Mouse (Mus musculus): Measurements from ENCODE around the gene Nbeal2. TPM values are rescaled to one million over a fixed set of nuclear protein-coding genes. Genes with fewer than 3 reads are reported as not detected.

Nbeal2 gene
- total RNA-seq, 2 experiments from 2014 or later: 7.2 to 8.1 TPM

DNA sequence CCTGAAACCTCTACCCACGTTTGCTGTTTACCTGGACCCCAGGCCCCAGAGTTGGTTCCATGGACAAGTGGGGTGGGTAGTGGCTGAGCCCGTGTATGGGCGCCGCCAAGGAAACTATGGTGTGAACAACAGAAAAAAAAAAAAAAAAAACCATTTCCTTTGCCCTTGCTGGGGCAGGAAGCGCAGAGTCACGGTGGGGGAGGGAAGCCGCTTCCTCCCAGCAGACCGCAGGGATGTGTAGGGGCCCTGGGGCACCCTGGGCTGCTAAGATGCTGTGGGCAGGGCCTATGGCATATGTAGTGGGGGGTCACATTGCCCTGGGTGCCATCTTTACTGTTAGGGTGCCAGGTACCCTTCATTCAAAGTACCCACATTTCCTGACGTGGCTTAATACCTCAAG, 8.7 kb downstream of the Nbeal2 start:
- DNase-seq: peak in 1 of 2 experiments; percentile 51

- DNase-seq: no peak
These were observed 9.7 kb downstream of the Nbeal2 start for GRCm38 (mm10) chr9:110644295-110644694.

DNA sequence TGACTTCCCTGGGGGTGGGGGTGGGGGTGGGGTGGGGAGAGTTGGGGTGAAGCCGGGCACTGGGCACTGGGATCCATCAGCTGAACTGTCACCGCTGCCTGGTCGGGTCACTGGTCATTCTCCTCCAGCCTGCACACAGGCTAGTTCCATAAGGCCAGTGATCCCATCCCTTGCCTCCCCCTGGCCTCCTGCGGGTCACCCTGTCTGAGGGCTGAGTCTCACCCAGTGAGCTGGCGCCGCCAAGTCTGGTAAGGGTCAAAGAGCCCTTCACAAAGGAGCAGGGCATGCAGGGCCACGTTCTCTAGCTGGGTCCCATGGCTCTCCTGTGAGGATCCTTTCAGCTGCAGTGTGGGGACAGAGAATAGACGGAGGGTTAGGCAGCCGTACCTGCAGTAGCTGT, 10.2 kb downstream of the Nbeal2 start:
- no peak for DNase-seq

GRCm38 (mm10) chr9:110642812-110643524, 11.0 kb downstream of the Nbeal2 start:
- no peak for DNase-seq

DNA sequence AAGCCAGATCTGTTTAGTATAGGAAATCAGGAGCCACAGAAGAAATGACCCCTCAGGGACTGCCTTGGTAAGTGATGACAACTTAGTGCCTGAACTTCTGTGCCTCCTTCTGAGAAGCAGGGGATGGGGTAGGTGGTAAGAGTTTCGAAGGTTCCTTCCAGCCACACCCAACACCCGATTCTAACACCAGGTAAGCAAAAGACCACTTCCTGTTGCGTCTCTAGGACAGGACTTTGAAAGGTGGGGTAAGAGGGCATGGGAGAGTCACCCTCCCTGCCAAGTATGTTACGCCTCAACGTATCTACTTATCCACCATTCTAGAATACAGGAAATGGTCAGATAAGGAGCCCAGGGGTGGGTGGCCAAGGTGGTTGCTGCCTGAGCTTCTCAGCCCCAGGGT, 13.0 kb downstream of the Nbeal2 start:
- no peak for DNase-seq

- no peak for DNase-seq
These were observed 15.3 kb downstream of the Nbeal2 start for GRCm38 (mm10) chr9:110638611-110639021.

GRCm38 (mm10) chr9:110635225-110635624, 18.7 kb downstream of the Nbeal2 start:
- DNase-seq: peak; percentile 92 to 95

- no peak for DNase-seq
These were observed 20.1 kb downstream of the Nbeal2 start for GRCm38 (mm10) chr9:110633882-110634281.

DNA sequence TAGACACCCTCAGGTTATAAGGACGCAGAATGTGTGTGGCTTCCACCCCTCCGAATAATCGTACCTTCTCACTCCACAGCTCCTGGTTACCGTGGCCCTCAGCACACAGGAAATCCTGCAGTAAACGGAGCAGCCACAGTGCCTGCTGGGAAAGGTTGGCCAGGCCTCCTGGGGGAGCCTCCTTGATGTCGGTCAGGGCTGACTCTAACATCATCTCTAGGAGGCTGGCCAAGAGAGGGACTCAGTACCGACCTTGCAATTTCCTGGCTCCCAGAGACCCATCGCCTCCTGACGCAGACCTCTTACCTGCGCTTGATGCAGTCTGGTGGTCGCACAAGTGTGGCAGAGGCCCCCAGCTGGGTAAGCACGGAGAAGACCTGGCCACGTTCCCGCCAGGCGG, 21.3 kb downstream of the Nbeal2 start:
- DNase-seq: peak in 1 of 2 experiments; percentile 57

DNA sequence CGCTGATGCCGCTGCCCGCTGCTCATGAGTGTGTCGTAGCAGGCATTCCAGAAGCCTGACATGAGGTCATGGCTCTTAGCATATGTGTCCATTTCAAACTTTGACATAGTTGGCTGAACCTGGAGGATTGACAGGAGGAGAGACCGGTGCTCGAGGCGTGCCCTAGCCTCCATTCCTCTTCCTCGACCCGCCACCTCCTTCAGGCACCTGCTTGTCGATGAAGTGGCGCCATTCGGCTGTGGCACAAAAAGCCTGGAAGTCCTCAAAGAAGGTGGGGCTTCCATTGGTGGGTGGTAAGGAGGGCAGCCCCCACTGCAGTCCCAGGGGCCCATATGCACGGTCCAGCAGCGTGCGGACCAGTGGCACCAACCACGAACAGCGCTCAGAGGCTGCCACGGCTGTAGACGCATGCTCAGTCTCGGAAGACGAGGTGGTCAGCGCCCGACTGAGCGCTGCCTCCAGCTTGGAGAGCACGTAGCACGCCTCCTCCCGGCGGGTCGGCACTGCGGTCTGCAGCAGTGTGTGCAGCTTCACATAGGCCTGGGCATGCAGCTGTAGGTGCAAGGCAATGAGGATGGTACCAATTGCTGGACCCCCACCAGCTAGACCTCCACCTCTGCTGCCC, 22.2 kb downstream of the Nbeal2 start:
- DNase-seq: peak in 1 of 2 experiments; percentile 60

DNA sequence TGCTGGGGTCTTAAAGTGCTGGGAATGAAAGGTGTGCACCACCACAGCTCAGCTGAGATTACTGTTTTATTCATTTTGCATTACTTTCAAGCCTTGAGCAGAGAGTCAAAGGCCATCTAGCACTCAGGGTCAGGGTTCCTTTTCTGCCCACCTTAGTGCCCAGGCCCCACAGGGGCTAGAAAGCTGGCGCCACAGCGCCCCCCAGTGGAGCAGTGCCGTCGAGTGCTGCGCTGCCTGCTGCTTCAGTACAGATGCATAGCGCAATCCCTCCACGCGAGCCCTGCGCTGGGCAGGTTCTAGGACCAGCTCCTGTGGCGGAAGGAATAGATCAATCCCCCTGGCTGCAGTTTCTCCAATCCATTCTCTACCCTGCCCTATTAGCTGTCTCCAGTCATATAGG, 22.8 kb downstream of the Nbeal2 start:
- DNase-seq: peak; percentile 74 to 85

DNA sequence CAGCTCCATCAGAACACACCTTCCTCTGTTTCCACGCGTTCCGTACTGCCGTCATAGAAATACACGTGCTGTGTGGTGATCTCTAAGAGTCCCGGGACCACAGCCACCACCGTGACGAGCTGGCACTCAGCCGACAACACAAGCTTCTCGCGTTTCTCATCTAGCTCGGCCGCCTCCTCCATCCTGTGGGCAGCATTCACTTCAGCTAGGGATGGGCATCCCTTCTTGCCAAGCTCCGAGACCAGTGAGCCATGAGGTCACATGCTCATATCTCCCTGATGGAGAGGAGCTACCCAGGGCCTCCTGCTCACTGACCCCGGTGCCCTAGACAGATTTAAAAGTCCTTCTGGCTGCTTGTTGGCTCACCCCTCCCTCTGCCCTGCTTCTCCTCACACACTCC, 23.8 kb downstream of the Nbeal2 start:
- DNase-seq: no peak

DNA sequence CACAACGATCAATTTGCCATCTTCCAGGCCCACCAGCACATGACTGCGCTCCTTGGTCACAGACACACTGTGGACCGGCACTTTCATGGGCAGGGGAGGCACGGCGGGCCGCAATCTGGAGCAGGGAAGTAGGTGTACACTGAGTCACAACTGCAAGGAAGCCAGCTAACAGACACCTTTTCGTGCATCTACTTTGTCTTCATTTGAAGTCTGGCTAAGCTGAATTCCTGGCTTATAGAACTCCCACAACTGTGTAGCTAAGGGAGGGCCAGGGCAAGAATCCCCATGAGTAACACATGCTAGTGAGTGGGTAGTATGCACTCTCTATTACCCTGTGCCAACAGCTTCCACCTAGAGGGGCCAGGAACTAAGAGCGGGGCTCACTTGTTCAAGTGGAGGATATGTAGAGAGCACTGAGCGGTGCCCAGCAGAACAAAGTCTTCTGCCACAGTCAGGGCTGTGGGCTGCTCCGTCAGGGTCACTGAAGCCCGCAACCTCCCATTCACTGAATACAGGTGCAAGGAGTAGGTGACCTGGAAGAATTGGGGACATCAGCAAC, 28.5 kb downstream of the Nbeal2 start:
- DNase-seq: no peak

GRCm38 (mm10) chr9:110624361-110625166, 29.4 kb downstream of the Nbeal2 start, which contains the start of gene Nradd:
Nradd (minus strand) TSS chr9:110624452.
- DNase-seq: peak; percentile 94 to 96

DNA sequence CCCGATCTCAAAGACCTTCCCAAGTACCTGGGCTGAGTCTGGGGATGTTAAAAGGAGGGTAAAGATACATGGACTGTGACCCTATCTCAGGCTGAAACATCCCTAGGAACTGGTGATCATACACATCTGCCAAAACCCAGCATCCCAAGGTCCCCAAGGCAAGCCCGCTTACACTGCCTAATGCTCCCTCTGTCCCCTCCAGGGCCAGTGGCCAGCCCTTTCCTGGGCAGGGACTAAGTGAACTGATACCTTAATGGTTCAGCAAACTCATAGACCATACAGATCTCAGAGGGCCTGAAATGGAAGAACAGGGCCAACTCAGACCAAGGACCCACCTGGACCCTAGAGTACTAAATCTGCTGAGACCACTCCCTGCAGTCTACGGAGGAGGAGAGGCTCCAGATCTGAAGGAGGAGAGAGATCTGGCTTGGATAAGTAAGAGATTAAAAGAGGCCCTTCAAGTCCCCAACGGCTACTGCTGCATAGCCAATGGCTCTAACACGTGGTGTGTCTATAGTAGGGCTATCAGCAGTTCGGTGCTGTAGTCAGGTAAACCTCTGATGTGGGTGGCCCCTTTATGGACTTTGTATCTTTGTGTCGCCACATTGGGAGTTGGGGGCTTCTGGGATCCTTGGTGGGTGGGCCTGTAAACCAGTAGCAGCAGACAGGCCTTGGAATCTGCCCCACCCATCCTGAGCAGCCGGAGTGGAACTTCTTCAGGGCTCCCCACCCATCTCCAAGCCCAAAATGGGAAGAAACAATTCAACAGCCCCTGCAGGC, 30.4 kb downstream of the Nbeal2 start:
- no peak for DNase-seq

GRCm38 (mm10) chr9:110622621-110623219, 31.2 kb downstream of the Nbeal2 start:
- no peak for DNase-seq

DNA sequence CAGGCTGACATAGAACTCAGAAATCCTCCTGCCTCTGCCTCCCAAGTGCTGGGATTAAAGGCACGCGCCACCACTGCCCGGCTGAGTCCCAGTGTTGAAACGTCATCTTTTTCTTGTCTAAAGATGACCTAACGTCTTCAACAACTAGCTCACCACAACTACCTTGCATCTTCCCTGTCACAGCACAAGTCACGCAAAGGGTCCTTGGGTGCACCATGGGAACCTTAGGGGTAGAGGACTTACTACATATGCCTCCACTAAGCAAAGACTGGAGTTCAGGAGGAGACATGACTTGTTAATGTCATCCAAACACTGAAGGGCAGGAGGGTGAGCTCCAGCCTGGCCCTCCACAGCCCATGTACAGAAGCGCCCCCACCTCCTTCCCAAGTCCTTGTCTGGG, 33.3 kb downstream of the Nbeal2 start:
- no peak for DNase-seq

- DNase-seq: no peak
These were observed 33.8 kb downstream of the Nbeal2 start for GRCm38 (mm10) chr9:110620180-110620579.

- peak in 1 of 2 experiments; percentile 33 for DNase-seq
These were observed 36.9 kb downstream of the Nbeal2 start for GRCm38 (mm10) chr9:110617081-110617480.

DNA sequence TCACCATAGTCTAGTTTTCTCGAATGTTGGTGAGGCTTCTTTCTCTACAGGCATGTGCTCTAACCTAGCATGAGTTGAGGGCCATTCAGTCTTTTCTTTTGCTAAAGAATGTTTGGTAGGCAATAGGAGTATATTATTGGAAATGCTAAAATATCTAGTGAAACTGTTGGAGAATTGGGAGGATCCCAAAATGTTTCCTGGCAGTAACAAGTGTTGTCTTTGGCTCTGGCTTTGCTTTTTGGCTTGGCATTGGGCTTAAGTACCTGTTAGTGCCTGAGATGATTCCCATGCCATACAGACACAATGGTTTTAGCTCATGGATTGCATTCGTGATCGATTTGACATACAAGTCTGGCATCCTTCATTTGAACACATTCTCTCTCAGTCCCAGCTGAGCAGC, 42.5 kb downstream of the Nbeal2 start:
- DNase-seq: no peak

DNA sequence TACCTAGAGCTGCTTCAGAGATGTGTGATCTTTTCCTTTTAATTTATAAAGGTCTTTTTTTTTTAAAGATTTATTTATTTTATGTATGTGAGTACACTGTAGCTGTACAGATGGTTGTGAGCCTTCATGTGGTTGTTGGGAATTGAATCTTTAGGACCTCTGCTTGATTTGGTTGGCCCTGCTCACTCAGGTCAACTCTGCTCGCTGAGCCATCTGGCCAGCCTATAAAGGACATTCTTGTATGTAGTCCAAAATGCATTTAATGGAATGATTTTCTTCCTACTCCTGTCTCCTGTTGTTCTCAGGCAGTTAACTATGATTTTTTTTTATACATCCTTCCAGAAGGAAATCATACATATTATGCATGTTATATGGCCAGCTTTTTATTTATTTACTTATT, 70.4 kb downstream of the Nbeal2 start:
- no peak for DNase-seq

Measured in adrenal gland, postnatal 36 days (tissue).